Mouse (Mus musculus) heart, embryonic 13.5 days (tissue): Measurements from ENCODE around the gene Tmem54. TPM values are rescaled to one million over a fixed set of nuclear protein-coding genes. Genes with fewer than 3 reads are reported as not detected.

Experiments
- ATAC-seq: fragments of 200-750 bp; cut with Nextera tagmentation; 2 replicates; pipeline ENCODE4 v1.8.0; 2017; ENCODE audit warnings: moderate TSS enrichment; ENCODE audit not compliant: insufficient number of reproducible peaks, low FRiP score, low TSS enrichment; ENCODE audit errors: extremely low read depth
- H3K27ac ChIP-seq: fragments of 300-500 bp; sonication (generic); replicated peaks from 2 replicates; pipeline ENCODE4 v1.5.1; 2015; ENCODE audit warnings: moderate library complexity, mild to moderate bottlenecking, inconsistent platforms
- H3K27me3 ChIP-seq: fragments of 300-500 bp; sonication (generic); replicated peaks from 2 replicates; pipeline ENCODE4 v1.6.1; 2015; ENCODE audit warnings: mild to moderate bottlenecking, inconsistent platforms
- H3K36me3 ChIP-seq: fragments of 300-500 bp; sonication (generic); 2 replicates; pipeline ENCODE4 v1.6.1; 2015; ENCODE audit warnings: mild to moderate bottlenecking, inconsistent platforms
- H3K4me1 ChIP-seq: fragments of 300-500 bp; sonication (generic); 2 replicates; pipeline ENCODE4 v1.6.1; 2015; ENCODE audit warnings: inconsistent platforms
- H3K4me2 ChIP-seq: fragments of 300-500 bp; sonication (generic); 2 replicates; pipeline ENCODE4 v1.6.1; 2015; ENCODE audit warnings: inconsistent platforms, mild to moderate bottlenecking, moderate library complexity
- H3K4me3 ChIP-seq: fragments of 300-500 bp; sonication (generic); 2 replicates; pipeline ENCODE4 v1.5.1; 2015; ENCODE audit warnings: moderate library complexity, mild to moderate bottlenecking, inconsistent platforms
- H3K9ac ChIP-seq: fragments of 300-500 bp; sonication (generic); 2 replicates; pipeline ENCODE4 v1.6.1; 2015; ENCODE audit warnings: inconsistent platforms, mild to moderate bottlenecking, moderate library complexity
- H3K9me3 ChIP-seq: fragments of 300-500 bp; sonication (generic); 2 replicates; pipeline ENCODE4 v1.6.1; 2016; ENCODE audit warnings: inconsistent platforms
- WGBS: fragments of 180-500 bp; shearing (Covaris S2); methylation state at CpG from one replicate; pipeline ENCODE4 v1.1.7; 2015; ENCODE audit warnings: mixed read lengths; 5-methylcytosine and 5-hydroxymethylcytosine counted together
- polyA plus RNA-seq: library from polyadenylated mRNA; unstranded; fragments of >200 nt; fragmentation: Nextera tagmentation; extraction: Ambion mirVana; gene quantifications from 2 replicates; pipeline ENCODE4 v1.2.1, GENCODE M21; 2015

The Tmem54 gene
- polyA plus RNA-seq, 1 experiment from 2014 or later: 1.0 TPM

DNA sequence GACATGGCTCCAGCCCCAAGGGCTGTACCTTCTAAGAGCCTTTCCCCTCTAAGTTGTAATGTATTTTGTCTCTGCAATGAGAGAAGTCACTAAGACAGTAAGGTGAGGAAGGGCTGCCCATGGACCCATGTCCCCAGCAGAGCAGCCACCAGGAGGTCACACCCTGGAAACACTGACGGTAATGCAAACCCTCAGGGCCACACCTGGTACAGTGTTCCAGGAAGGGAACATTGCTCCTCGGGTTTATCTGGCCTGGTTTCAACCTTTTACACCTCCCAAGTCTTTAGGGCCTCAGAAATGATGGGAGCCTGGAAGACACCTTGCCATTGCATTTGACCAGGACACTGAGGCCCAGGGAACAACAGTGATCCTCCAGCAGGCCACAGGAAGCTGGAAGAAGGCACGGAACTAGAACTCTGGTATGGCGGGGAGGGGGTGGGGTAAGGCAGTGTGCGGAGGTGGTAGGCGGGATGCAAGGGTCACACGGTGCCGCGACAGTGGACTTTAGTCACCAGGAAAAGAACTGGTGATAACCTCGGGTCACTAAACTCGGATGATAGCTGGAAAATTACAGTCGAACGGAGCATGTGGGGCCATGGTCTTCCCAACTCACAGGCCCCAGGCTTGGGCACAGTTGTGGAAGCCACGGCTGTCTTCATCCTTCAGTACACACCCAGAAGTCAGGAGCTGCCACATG lies 3.1 kb upstream of the Tmem54 start:
- H3K27me3 ChIP-seq: peaks cover 51% of the 10 kb centered on the region
- no peak overlapping the region for H3K4me2 ChIP-seq
- H3K9me3 ChIP-seq: no peaks in the 10 kb centered on the region
- peaks cover 8% of the 10 kb centered on the region for H3K4me1 ChIP-seq
- ATAC-seq: no peak
- no peak overlapping the region for H3K9ac ChIP-seq
- WGBS: 55% methylated on average over 14 of the region's 14 CpGs
- H3K27ac ChIP-seq: no peak overlapping the region
- H3K36me3 ChIP-seq: no peaks in the 10 kb centered on the region
- no peak overlapping the region for H3K4me3 ChIP-seq

DNA sequence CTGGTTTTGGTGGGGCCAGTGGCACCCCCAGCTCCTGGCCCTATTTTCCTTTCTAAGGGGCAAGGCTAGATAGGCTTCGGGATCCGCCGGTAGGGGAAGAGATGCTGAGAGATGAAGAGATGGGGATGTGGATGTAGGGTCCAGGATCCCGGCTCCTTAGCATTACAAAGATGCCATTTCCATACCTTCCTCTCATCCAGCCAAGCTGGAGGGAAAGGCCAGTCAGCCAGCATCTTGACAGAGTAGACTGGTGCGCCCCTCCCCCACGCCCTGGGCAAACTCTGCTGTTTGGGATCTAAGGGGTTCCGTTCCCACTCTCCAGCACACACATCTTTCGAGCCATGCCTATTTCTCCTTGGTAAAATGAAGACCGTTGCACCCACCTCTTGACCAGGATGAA lies 725 bp downstream of the Tmem54 start:
- no peak overlapping the region for H3K4me2 ChIP-seq
- no peaks in the 10 kb centered on the region for H3K9me3 ChIP-seq
- H3K27me3 ChIP-seq: peaks cover 74% of the 10 kb centered on the region
- H3K27ac ChIP-seq: no peak overlapping the region
- H3K36me3 ChIP-seq: no peaks in the 10 kb centered on the region
- ATAC-seq: no peak
- no peak overlapping the region for H3K9ac ChIP-seq
- peak overlapping the region; percentile 35; the same call in 1 of the 2 replicates for H3K4me3 ChIP-seq
- WGBS: 17% methylated on average over 9 of the region's 9 CpGs
- H3K4me1 ChIP-seq: peaks cover 8% of the 10 kb centered on the region

DNA sequence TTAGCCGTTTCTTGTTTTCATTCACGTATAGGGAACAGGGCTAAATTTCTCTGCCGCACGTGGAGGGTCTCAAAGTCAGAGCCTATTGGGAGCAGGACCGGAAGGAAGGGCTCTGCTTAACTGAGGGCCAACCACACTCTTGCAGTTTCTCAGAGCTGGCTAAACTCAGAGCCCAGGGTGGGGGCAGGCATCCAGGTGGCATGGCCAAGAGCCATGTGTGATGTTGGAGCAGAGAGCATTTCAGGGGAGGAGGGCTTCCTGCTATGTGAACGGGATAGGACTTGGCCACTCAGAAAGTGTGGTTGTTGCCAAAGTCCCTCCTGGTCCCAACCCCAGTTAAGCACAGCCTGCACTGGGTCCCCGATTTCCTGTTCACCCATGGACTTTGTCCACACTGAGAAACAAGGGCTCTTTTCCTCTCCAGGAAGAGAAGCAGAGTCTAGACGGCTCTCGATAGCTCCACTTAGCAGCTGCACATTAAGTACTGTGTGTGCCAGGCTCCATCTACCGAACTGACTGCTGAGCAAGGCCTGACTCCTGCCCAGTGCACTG lies 2.1 kb downstream of the Tmem54 start:
- peaks cover 8% of the 10 kb centered on the region for H3K4me1 ChIP-seq
- no peak overlapping the region for H3K27ac ChIP-seq
- H3K4me2 ChIP-seq: no peak overlapping the region
- H3K9me3 ChIP-seq: no peaks in the 10 kb centered on the region
- WGBS: 55% methylated on average over 10 of the region's 10 CpGs
- no peak overlapping the region for H3K4me3 ChIP-seq
- H3K36me3 ChIP-seq: no peaks in the 10 kb centered on the region
- no peak for ATAC-seq
- H3K9ac ChIP-seq: no peak overlapping the region
- H3K27me3 ChIP-seq: peaks cover 77% of the 10 kb centered on the region

DNA sequence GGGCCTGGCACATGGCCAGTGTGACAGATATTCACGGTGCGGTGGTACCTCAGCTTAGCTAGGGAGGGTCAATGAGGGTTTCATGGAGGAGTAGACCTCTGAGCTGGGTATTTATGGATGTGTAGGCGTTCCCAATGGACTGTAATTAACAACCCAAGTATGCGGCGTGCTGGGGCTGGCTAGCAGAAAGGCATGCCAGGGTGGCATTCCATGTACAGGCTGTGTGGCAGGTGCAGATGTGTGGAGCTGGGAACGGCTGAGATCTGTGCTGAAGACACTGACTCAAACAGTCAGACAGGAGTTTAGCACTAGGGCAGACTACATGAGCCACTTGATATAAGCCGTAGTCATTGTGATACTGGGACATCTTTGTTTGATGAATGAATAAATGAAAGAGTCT lies 3.3 kb downstream of the Tmem54 start:
- Histone ChIP-seq H3K36me3 (no peaks in the 10 kb centered on the region), H3K4me3 (no peak overlapping the region), H3K9me3 (no peaks in the 10 kb centered on the region), H3K27me3 (peaks cover 78% of the 10 kb centered on the region), H3K9ac (no peak overlapping the region), H3K4me2 (no peak overlapping the region), H3K4me1 (peaks cover 8% of the 10 kb centered on the region), H3K27ac (no peak overlapping the region)
- no peak for ATAC-seq
- WGBS: 70% methylated on average over 7 of the region's 7 CpGs

DNA sequence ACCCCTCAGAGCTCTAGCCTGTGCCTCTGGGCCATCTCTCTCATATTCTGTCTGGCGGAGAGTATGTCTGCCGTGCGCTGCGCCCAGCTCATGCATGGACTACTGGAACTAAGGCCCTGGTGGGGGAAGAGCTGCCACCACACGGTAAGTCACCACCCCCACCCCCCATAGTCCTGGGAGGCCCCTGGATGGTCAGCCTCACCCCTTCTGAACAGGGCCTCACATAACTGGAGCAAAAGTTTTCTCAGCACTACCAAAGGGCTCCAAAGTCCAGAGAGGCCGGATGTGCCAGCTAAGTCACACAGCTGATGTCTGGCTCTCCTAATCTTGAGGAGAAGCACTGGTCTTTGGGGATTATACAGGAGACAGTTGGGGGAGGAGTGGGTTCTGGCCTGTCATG lies 5.5 kb downstream of the Tmem54 start:
- no peaks in the 10 kb centered on the region for H3K36me3 ChIP-seq
- 81% methylated on average over 6 of the region's 6 CpGs for WGBS
- H3K27ac ChIP-seq: no peak overlapping the region
- no peaks in the 10 kb centered on the region for H3K9me3 ChIP-seq
- H3K4me2 ChIP-seq: no peak overlapping the region
- no peak overlapping the region for H3K9ac ChIP-seq
- H3K4me3 ChIP-seq: no peak overlapping the region
- H3K27me3 ChIP-seq: peaks cover 78% of the 10 kb centered on the region
- peaks cover under 1% of the 10 kb centered on the region; the same call in 1 of the 2 replicates for H3K4me1 ChIP-seq
- no peak for ATAC-seq

DNA sequence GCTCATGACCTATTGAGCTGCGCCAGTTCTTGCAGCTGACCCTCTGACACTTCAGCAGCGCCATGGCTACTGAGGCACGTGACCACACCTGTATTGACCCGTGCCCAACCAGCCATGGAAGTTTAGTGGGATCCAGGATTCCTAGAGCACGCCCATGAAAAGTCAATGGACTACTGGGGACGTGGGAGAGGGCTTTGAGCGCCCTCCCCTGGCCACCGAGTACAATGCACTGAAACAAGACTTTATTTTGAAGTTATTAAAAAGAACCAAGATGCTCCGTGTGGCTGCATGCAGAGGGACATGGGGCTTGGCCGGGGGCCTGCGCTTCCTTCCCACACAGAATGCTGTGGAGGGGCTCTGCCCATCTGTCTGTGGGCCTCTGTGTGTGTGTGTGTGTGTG lies 6.0 kb downstream of the Tmem54 start:
- no peak overlapping the region for H3K4me3 ChIP-seq
- 60% methylated on average over 11 of the region's 11 CpGs for WGBS
- no peak for ATAC-seq
- H3K4me1 ChIP-seq: no peaks in the 10 kb centered on the region; the same call in 1 of the 2 replicates
- H3K4me2 ChIP-seq: no peak overlapping the region
- no peak overlapping the region for H3K9ac ChIP-seq
- peaks cover 77% of the 10 kb centered on the region for H3K27me3 ChIP-seq
- no peak overlapping the region for H3K27ac ChIP-seq
- H3K9me3 ChIP-seq: no peaks in the 10 kb centered on the region
- H3K36me3 ChIP-seq: no peaks in the 10 kb centered on the region

DNA sequence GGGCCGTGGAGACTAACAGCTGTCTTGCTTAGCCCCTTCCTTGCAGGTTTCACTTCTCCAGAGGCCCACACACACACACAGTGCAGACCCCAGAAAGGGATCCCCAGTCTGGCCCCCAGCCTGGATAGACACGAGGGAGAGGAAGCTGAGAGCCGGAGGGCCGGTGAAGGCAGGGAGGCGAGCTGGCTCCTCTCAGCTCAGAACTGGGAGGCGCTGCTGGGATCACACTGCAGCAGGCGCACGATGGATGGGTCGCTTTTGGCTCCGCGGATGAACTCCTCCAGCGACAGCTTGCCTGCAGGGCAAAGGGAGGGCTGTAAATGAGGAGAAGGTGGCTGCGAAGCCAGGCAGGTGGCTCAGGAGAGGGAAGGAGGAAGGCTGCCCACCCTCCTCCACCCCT lies 6.9 kb downstream of the Tmem54 start:
- Histone ChIP-seq H3K9ac (no peak overlapping the region), H3K27me3 (peaks cover 76% of the 10 kb centered on the region), H3K4me2 (no peak overlapping the region), H3K36me3 (no peaks in the 10 kb centered on the region), H3K9me3 (no peaks in the 10 kb centered on the region), H3K4me1 (no peaks in the 10 kb centered on the region; the same call in 1 of the 2 replicates), H3K4me3 (no peak overlapping the region), H3K27ac (no peak overlapping the region)
- 53% methylated on average over 13 of the region's 13 CpGs for WGBS
- no peak for ATAC-seq

DNA sequence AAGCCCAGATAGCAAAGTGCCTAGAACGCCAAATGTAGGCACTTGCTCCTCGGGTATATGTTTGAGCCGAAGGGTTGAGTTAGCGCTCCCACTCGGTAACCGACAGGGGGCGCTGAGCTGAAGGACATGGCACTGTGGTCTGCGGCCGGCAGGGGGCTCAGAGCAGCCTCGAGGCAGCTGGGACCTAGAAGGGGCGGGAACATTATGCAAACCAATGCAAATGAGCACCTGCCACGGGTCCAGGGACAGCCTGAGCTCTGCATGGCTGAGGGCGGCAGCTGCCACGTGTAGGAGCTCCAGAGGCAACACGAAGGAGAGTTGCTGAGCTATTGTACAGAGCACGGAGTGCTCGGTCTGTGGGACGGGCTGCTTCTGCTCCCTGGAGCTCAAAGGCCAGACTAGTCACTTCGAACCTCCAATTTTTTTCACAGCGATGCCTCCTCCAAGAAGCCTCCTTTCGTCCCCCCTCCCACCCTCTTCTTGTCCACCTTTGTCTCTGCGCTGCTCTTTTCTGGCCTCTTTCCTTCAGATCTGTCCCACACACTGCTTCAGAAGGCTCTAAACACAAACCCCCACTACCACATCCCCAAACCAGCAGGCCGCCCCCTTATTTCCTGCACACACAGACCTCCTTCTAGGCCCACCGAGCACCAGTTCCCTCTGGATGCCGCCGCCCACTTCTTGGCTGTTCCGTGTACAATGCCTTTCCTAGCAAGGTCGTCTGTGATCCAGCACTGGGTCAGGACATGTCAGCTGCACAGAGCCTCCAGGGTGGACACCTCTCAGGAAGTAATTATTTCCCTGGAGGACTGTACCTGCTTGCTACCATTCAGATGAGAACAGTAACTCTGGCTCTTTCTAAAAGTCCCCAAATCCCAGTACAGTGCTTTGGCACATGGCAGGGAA lies 8.0 kb downstream of the Tmem54 start:
- Histone ChIP-seq H3K27ac (no peak overlapping the region), H3K4me1 (no peaks in the 10 kb centered on the region; the same call in 1 of the 2 replicates), H3K36me3 (no peaks in the 10 kb centered on the region), H3K9me3 (no peaks in the 10 kb centered on the region), H3K27me3 (peaks cover 76% of the 10 kb centered on the region), H3K4me2 (no peak overlapping the region), H3K4me3 (no peak overlapping the region), H3K9ac (no peak overlapping the region)
- no peak for ATAC-seq
- 32% methylated on average over 28 of the region's 28 CpGs for WGBS

DNA sequence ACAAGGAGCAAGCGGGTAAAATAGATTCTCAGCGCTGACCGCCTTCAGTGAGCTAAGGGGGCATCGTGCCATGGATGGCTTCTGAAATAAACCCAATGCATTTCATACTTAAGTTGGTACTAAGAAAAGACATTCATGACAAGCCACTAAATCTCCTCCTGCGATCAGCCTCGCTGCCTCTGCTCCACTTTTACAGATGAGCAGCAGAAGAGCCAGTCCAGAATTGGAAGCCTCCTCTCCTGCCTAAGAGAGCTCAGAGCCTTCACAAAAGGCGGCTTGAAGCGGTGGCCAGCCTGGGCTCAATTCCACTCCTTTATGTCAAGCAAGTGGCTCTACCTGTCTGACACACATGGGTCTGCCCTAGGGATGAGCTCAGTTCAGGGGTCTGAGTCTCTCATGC lies 11.4 kb downstream of the Tmem54 start:
- no peak overlapping the region for H3K9ac ChIP-seq
- no peaks in the 10 kb centered on the region for H3K9me3 ChIP-seq
- no peak overlapping the region for H3K4me2 ChIP-seq
- H3K27ac ChIP-seq: no peak overlapping the region
- no peaks in the 10 kb centered on the region for H3K36me3 ChIP-seq
- WGBS: 78% methylated on average over 8 of the region's 8 CpGs
- H3K27me3 ChIP-seq: peaks cover 94% of the 10 kb centered on the region
- no peak overlapping the region for H3K4me3 ChIP-seq
- H3K4me1 ChIP-seq: peaks cover 7% of the 10 kb centered on the region
- no peak for ATAC-seq

DNA sequence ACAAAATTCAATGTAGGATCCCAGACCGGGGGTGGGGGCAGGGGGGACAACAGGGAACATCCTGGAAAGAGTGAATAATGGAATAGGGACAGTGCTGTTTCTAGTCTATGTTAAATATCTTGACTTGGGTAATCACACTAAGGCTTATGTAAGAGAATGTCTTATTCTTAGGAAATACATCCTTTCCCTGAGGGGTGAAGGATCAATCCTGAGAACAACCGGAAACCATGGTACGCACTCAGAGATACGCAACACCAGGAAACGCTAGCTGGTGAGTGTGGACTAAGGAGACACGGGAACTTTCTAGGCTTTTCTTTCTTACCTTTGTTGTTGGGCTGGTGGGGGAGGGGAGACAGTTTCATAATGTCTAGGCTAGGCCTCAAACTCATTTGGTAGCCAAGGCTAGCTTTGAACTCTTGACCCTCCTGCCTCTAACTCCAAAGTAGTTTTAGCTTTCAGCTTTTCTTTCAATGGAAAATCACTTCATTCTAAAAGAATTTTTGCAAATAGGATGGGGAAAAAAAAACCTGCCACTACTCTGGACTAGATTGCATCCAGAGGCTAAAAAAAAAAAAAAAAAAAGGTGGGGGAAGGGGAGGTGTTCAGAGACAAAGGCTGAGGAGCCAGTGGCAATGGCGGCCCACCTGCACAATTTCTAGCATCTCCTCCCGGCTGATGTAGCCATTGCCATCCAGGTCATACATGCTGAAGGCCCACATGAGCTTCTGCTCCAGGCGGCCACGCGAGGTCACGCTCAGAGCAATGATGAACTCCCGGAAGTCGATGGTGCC lies 12.6 kb downstream of the Tmem54 start:
- Histone ChIP-seq H3K27me3 (peaks cover 97% of the 10 kb centered on the region), H3K4me1 (peaks cover 8% of the 10 kb centered on the region), H3K36me3 (no peaks in the 10 kb centered on the region), H3K4me3 (no peak overlapping the region), H3K9me3 (no peaks in the 10 kb centered on the region), H3K27ac (no peak overlapping the region), H3K9ac (no peak overlapping the region), H3K4me2 (no peak overlapping the region)
- 76% methylated on average over 14 of the region's 14 CpGs for WGBS
- ATAC-seq: no peak

DNA sequence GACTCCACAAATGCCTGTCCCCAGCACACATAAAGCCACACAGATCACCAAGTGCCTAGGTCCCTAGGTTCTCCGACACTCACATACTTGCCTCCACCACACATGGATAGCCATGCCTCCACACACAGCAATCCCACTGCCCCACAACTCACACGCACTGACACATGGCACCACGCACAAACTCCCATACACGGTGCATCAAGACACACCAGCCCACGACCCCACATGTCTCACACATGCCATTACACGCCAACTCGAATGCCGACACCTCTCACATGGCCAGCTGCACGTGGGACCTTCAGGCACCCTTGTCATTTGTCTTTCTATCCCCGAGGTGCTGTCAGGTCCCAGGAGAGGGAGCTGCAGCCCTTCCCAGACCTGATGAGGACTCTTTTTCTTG lies 14.4 kb downstream of the Tmem54 start:
- Histone ChIP-seq H3K27ac (no peak overlapping the region), H3K9ac (no peak overlapping the region), H3K27me3 (peaks cover 97% of the 10 kb centered on the region), H3K4me1 (peaks cover 10% of the 10 kb centered on the region), H3K4me2 (no peak overlapping the region), H3K4me3 (no peak overlapping the region), H3K36me3 (no peaks in the 10 kb centered on the region), H3K9me3 (no peaks in the 10 kb centered on the region)
- WGBS: 63% methylated on average over 10 of the region's 10 CpGs
- no peak for ATAC-seq
